Mouse (Mus musculus) liver, adult 2 months (tissue): Measurements from ENCODE around the gene Cpa5. TPM values are rescaled to one million over a fixed set of nuclear protein-coding genes. Genes with fewer than 3 reads are reported as not detected.

Experiments used
- DNase-seq: peaks from one replicate; pipeline ENCODE4 v3.0.0-alpha.2; 2011; ENCODE audit warnings: low read depth, low spot score; ENCODE audit errors: extremely low read depth
- H3K27ac ChIP-seq: fragments of 200-500 bp; replicated peaks from 2 replicates; pipeline ENCODE4 v1.5.1; 2012; ENCODE audit warnings: low read depth, mild to moderate bottlenecking, control low read depth, inconsistent platforms, low read length; ENCODE audit not compliant: insufficient read depth
- H3K27me3 ChIP-seq: fragments of 200-500 bp; 2 replicates; pipeline ENCODE4 v1.6.1; 2012; ENCODE audit warnings: mild to moderate bottlenecking, moderate library complexity, low read length, inconsistent platforms; ENCODE audit not compliant: control insufficient read depth, insufficient read depth
- H3K36me3 ChIP-seq: fragments of 200-500 bp; 2 replicates; pipeline ENCODE4 v1.6.1; 2012; ENCODE audit warnings: low read length, inconsistent platforms; ENCODE audit not compliant: control insufficient read depth, insufficient read depth
- H3K4me1 ChIP-seq: fragments of 200-500 bp; 2 replicates; pipeline ENCODE4 v1.6.1; 2011; ENCODE audit warnings: low read length; ENCODE audit not compliant: control insufficient read depth, insufficient read depth
- H3K4me3 ChIP-seq: fragments of 200-500 bp; 2 replicates; pipeline ENCODE4 v1.5.1; 2011; ENCODE audit warnings: low read depth, mild to moderate bottlenecking, control low read depth, low read length, moderate library complexity; ENCODE audit not compliant: insufficient read depth
- H3K79me2 ChIP-seq: fragments of 200-500 bp; 2 replicates; pipeline ENCODE4 v1.6.1; 2012; ENCODE audit warnings: inconsistent platforms, mild to moderate bottlenecking, low read length, moderate library complexity; ENCODE audit not compliant: control insufficient read depth, insufficient read depth
- H3K9ac ChIP-seq: fragments of 200-500 bp; 2 replicates; pipeline ENCODE4 v1.6.1; 2012; ENCODE audit warnings: low read depth, mild to moderate bottlenecking, control low read depth, inconsistent platforms, low read length
- CTCF ChIP-seq: fragments of 200-500 bp; IDR thresholded peaks from 2 replicates; pipeline ENCODE4 v1.5.1; 2011; ENCODE audit warnings: low read depth, low read length, control low read depth
- POLR2A ChIP-seq: fragments of 200-500 bp; IDR thresholded peaks from 2 replicates; pipeline ENCODE4 v1.6.1; 2011; ENCODE audit warnings: low read length, control low read depth; ENCODE audit not compliant: insufficient read depth; ENCODE audit errors: extremely low read depth
- WGBS: fragments of 180-500 bp; shearing (Covaris S2); methylation state at CpG from one replicate; pipeline ENCODE4 v1.1.7; 2018; 5-methylcytosine and 5-hydroxymethylcytosine counted together
- polyA plus RNA-seq: library from polyadenylated mRNA; depleted of rRNA; stranded (reverse); fragments of >200 nt; gene quantifications from 2 replicates; pipeline ENCODE4 v1.2.3, GENCODE M21; 2012
- total RNA-seq: library from RNA; depleted of rRNA; stranded (reverse); fragments of >200 nt; gene quantifications from 2 replicates; pipeline ENCODE4 v1.2.3, GENCODE M21; 2014

Gene Cpa5
- total and polyA plus RNA-seq, 2 experiments: not detected

- WGBS: 96% methylated on average over 4 of the region's 4 CpGs
- no peak overlapping the region for H3K27ac ChIP-seq
- H3K4me1 ChIP-seq: 0 out of 2 replicates have a peak, but pooled peaks cover 2% of the 10 kb centered on the region
- no peaks in the 10 kb centered on the region for H3K79me2 ChIP-seq
- H3K4me3 ChIP-seq: no peak overlapping the region
- DNase-seq: no peak
- no peaks in the 10 kb centered on the region for H3K36me3 ChIP-seq
- H3K9ac ChIP-seq: no peak overlapping the region
- TF ChIP-seq CTCF: no peak
- no peak for TF ChIP-seq POLR2A
- no peaks in the 10 kb centered on the region for H3K27me3 ChIP-seq
These were observed 5.7 kb upstream of the Cpa5 start for GRCm38 (mm10) chr6:30605111-30605510.

- 88% methylated on average over 5 of the region's 5 CpGs for WGBS
- no peaks in the 10 kb centered on the region for H3K4me1 ChIP-seq
- no peaks in the 10 kb centered on the region for H3K27me3 ChIP-seq
- no peak overlapping the region for H3K27ac ChIP-seq
- H3K9ac ChIP-seq: no peak overlapping the region
- no peak overlapping the region for H3K4me3 ChIP-seq
- DNase-seq: no peak
- no peaks in the 10 kb centered on the region for H3K79me2 ChIP-seq
- TF ChIP-seq CTCF (no peak), POLR2A (no peak)
- no peaks in the 10 kb centered on the region for H3K36me3 ChIP-seq
These were observed 5.1 kb upstream of the Cpa5 start for GRCm38 (mm10) chr6:30605672-30606071.

- TF ChIP-seq POLR2A (no peak), CTCF (no peak)
- 84% methylated on average over 5 of the region's 5 CpGs for WGBS
- H3K36me3 ChIP-seq: no peaks in the 10 kb centered on the region
- H3K27ac ChIP-seq: no peak overlapping the region
- H3K4me1 ChIP-seq: no peaks in the 10 kb centered on the region
- no peak overlapping the region for H3K4me3 ChIP-seq
- H3K79me2 ChIP-seq: no peaks in the 10 kb centered on the region
- peaks cover 2% of the 10 kb centered on the region; the same call in 1 of the 2 replicates for H3K27me3 ChIP-seq
- DNase-seq: no peak
- H3K9ac ChIP-seq: no peak overlapping the region
These were observed 402 bp downstream of the Cpa5 start for GRCm38 (mm10) chr6:30611212-30611611.

GRCm38 (mm10) chr6:30614251-30614650, 3.4 kb downstream of the Cpa5 start:
- H3K79me2 ChIP-seq: no peaks in the 10 kb centered on the region
- no peak overlapping the region for H3K27ac ChIP-seq
- TF ChIP-seq POLR2A (no peak), CTCF (no peak)
- WGBS: 90% methylated on average over 6 of the region's 6 CpGs
- DNase-seq: no peak
- H3K4me1 ChIP-seq: no peaks in the 10 kb centered on the region
- peaks cover 2% of the 10 kb centered on the region; the same call in 1 of the 2 replicates for H3K27me3 ChIP-seq
- no peak overlapping the region for H3K4me3 ChIP-seq
- no peaks in the 10 kb centered on the region for H3K36me3 ChIP-seq
- no peak overlapping the region for H3K9ac ChIP-seq

GRCm38 (mm10) chr6:30615741-30616140, 4.9 kb downstream of the Cpa5 start:
- no peak overlapping the region for H3K4me3 ChIP-seq
- H3K27ac ChIP-seq: no peak overlapping the region
- no peaks in the 10 kb centered on the region for H3K79me2 ChIP-seq
- WGBS: 54% methylated on average over 4 of the region's 4 CpGs
- peaks cover 2% of the 10 kb centered on the region; the same call in 1 of the 2 replicates for H3K27me3 ChIP-seq
- TF ChIP-seq POLR2A (no peak), CTCF (no peak)
- H3K36me3 ChIP-seq: no peaks in the 10 kb centered on the region
- no peak for DNase-seq
- no peaks in the 10 kb centered on the region for H3K4me1 ChIP-seq
- no peak overlapping the region for H3K9ac ChIP-seq

- DNase-seq: no peak
- no peaks in the 10 kb centered on the region for H3K79me2 ChIP-seq
- no peaks in the 10 kb centered on the region for H3K36me3 ChIP-seq
- H3K9ac ChIP-seq: no peak overlapping the region
- no peak overlapping the region for H3K27ac ChIP-seq
- no peaks in the 10 kb centered on the region for H3K4me1 ChIP-seq
- TF ChIP-seq CTCF: no peak
- no peak for TF ChIP-seq POLR2A
- WGBS: 19% methylated on average over 8 of the region's 8 CpGs
- H3K27me3 ChIP-seq: peaks cover 2% of the 10 kb centered on the region; the same call in 1 of the 2 replicates
- no peak overlapping the region for H3K4me3 ChIP-seq
These were observed 5.7 kb downstream of the Cpa5 start for GRCm38 (mm10) chr6:30616491-30616941.
